Mouse (Mus musculus) E14TG2a.4 (cell line): ENCODE measurements around the gene Ttc33.

Experiments used
- CTCF ChIP-seq: conservative IDR thresholded peaks from 2 replicates; pipeline ENCODE4 v1.5.1; 2014; ENCODE audit warnings: low read length
- NANOG ChIP-seq: IDR thresholded peaks from 2 replicates; pipeline ENCODE4 v1.6.1; 2014; ENCODE audit warnings: borderline replicate concordance, low read length, mixed read lengths
- POU5F1 ChIP-seq: IDR thresholded peaks from 2 replicates; pipeline ENCODE4 v1.6.1; 2014; ENCODE audit warnings: low read length, borderline replicate concordance

- no peak for TF ChIP-seq CTCF
- TF ChIP-seq NANOG: no peak
- no peak for TF ChIP-seq POU5F1
Observed at GRCm38 (mm10) chr15:5209116-5209515, 23.8 kb downstream of the Ttc33 start.
